Mouse (Mus musculus) liver (tissue): ENCODE data around the gene Kcng4.

Experiments used
- DNase-seq: peaks from one replicate; pipeline ENCODE4 v3.0.0-alpha.2; 2020; ENCODE audit warnings: mixed read lengths

The Kcng4 gene

GRCm38 (mm10) chr8:119639798-119640197 is 4.3 kb upstream of the Kcng4 start:
- no peak for DNase-seq

GRCm38 (mm10) chr8:119638261-119638660 is 2.8 kb upstream of the Kcng4 start:
- DNase-seq: no peak

- no peak for DNase-seq
These were observed 1.9 kb upstream of the Kcng4 start for GRCm38 (mm10) chr8:119637381-119637780.

DNA sequence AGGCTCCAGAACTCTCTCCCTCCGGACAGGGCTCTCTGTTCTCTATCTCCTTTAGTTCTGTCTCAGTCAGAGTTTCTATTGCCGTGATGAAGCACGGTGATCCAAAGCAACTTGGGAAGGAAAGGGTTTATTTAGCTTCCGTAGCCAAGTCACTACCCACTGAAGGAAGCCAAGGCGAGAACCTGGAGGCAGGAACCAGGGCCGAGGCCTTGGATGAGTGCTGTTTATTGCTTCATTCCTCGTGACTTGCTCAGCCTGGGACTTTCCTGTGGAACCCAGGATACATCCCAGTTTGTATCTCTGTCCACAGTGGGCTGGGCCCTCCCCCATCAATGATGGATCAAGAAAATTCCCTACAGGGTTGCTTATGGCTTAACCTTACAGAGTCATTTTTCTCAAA is 1.3 kb upstream of the Kcng4 start:
- no peak for DNase-seq

GRCm38 (mm10) chr8:119635958-119636357 is 478 bp upstream of the Kcng4 start:
- no peak for DNase-seq

GRCm38 (mm10) chr8:119634616-119635336 is 704 bp downstream of the Kcng4 start:
- DNase-seq: no peak

- no peak for DNase-seq
These were observed 2.6 kb downstream of the Kcng4 start for GRCm38 (mm10) chr8:119632909-119633308.

- DNase-seq: no peak
These were observed 3.2 kb downstream of the Kcng4 start for GRCm38 (mm10) chr8:119632246-119632645.

GRCm38 (mm10) chr8:119630841-119631240 is 4.6 kb downstream of the Kcng4 start:
- no peak for DNase-seq

- DNase-seq: no peak
These were observed 7.7 kb downstream of the Kcng4 start for GRCm38 (mm10) chr8:119627613-119628359.

DNA sequence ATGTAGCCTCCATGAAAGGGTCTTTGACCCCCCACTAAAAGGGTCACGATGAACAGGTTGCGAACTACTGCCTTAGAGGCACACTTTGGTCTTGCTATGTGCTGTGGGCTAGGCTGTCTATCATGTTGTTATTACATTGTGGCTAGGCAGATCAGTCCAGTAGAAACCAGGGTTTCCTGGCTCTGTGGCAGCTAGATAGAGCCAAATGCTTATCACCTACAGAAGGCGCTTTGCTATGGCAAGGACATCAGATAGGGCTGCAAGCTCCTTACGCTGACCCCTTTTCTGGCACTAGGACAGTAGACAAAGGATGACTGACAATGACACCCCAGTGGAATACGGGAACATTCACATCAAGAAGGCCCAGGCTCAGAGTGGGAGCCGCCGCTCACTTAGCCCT is 8.3 kb downstream of the Kcng4 start:
- no peak for DNase-seq

DNA sequence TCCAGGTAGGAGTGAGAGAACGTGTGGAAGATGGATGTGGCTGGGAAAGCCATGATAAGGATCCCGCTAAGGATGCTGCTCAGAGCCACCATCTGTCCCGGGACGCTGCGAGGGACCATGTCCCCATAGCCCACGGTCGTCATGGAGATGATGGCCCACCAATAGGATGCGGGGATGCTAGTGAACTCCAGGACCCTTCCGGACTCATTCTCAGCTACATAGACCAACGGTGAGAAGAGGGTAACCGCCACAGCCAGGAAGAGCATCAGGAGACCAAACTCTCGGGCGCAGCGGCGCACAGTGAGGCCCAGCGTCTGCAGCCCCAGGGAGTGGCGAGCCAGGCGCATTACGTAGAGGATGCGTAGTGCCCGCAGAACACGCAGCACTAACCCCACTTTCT is 9.7 kb downstream of the Kcng4 start:
- DNase-seq: no peak

GRCm38 (mm10) chr8:119624916-119625315 is 10.6 kb downstream of the Kcng4 start:
- DNase-seq: no peak

DNA sequence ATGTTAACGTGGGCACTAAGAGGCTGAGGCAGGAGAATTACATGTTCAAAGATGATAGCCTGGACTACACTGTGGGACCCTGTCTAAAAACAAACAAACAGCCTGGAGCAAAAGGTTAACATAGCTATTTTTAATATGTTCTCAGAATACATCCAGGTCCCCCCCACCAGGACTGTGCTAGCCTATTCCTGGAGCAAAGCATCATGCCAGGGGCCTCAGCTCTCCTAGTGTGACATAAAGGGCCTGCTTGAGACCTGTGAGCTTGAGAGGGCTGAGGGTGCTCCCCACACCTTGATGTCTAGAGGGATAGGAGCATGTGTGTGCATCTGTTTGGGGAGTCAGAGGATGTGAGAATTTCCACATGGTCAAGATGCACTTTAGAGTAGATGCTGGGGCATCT is 11.7 kb downstream of the Kcng4 start:
- DNase-seq: no peak

GRCm38 (mm10) chr8:119623061-119623460 is 12.4 kb downstream of the Kcng4 start:
- DNase-seq: no peak

DNA sequence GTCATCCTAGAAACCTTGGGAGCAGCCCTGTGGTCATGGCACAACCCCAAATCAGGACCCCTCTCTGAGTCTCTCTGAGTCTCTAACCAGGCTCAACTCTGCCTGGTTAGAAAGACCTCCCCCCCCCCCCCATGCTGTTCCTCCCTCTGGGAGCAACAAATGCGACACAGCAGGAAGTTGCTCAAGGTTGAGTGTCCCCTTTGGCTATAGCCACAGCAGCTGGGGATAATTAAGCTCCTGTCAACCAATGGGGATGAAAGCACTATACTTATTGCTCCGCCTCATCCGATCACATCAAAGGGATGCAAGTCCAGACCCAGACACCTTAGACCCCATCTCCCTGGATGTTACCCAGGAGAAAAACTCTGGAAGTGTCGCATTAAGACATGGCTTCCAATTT is 12.9 kb downstream of the Kcng4 start:
- no peak for DNase-seq

DNA sequence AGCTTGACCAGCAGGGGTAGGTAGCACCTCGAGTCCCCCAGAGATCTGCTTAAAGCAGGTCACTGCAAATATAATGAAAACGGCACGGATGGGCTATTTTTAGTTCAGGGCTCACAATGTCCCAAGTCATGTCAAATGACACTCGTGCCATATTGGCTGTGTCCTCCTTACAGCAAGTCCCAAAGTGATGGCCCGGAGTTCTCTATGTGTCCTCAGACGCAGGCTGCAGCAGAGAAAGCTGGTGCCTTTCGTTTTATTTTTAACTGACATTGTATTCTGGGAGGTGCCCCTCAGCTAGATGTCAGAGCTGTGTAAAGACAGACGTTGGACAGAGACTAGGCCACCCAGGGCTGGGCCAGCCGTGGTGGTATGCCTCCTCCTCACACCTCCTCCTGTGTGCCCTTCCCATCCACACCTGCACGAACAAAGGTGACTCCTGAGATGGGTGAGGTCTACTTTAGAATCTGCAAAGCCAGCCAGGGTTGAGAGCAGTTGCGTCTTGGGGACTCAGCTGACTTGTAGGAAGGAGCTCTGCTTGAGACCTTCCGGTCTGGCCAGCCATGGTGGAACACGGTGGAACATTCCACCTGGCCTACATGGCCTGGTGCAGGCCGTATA is 14.5 kb downstream of the Kcng4 start:
- no peak for DNase-seq

GRCm38 (mm10) chr8:119620116-119620840 is 15.2 kb downstream of the Kcng4 start:
- DNase-seq: no peak

DNA sequence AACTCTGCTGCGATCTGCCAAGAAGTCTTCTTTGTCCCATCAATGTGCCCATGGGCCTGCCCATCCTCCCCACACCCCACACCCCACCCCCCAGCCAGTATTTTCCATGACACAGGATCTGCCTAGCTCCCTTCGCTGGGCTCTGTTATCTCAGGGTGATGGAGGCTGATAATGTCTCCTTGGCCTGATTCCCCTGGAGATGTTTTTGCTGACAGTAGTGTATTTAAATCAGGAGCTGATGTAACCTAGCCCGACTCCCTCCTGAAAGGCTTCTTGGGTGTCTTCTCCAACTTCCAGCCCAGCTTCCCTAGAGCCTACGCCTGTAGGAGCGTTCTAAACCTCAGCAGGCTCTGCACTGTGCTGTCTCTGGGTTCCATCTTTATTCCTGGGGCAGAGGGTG is 16.6 kb downstream of the Kcng4 start:
- DNase-seq: no peak

DNA sequence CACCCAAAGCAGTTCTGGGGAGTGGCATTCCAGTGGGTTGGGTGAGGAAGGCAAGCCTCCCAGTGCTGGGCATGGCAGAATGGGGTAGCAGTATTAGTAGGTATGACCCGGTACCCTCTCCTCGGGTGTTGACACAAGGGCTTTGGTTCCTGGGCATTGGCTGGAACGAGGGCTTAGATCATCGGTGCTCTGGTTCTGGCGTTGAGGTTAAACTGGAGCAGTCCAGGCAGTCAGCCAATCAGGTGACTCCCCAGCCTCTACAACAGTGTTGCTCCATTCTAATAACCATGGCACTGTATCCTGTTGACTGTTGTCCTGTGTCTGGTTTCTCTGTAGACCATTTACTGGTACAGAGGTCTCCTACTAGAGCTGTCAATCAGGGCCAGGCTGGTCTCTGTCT is 17.9 kb downstream of the Kcng4 start:
- no peak for DNase-seq

GRCm38 (mm10) chr8:119616811-119617210 is 18.7 kb downstream of the Kcng4 start:
- no peak for DNase-seq

- no peak for DNase-seq
These were observed 19.1 kb downstream of the Kcng4 start for GRCm38 (mm10) chr8:119616358-119616757.

GRCm38 (mm10) chr8:119615096-119615495 is 20.4 kb downstream of the Kcng4 start:
- DNase-seq: no peak
